Mouse (Mus musculus): Measurements from ENCODE around the gene Srp9.

DNA sequence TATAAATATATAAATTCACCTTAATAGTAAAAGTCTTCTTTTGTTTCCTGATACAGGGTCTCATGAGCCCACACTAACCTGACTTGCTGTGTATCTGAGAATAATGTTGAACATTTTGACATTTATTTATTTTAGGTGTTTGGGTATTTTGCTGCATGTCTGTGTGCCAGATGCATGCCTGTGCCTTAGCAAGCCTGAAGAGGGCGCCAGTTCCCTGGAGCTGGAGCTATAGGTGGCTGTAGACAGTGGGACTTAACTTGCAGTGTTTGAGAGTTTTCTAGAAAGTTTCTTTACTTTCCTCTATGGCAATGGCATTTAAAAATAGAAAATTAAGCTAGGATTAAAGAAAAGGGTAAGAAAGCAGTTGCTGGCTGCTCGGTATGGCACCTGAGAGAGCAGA is 6.3 kb downstream of the Srp9 start:
- TF ChIP-seq POLR2A (IDR thresholded peaks at IDR 0.05; ENCODE audit: insufficient read length, low read depth) (no peak), TCF12 (IDR thresholded peaks at IDR 0.05; ENCODE audit: insufficient read depth, poor library complexity, severe bottlenecking) (no peak), MYOG (IDR thresholded peaks at IDR 0.05; ENCODE audit: control insufficient read depth in 1 of 3, insufficient read depth in 1 of 3, insufficient read length in 2 of 3, low read depth in 2 of 3) (no peak), USF1 (IDR thresholded peaks at IDR 0.05; ENCODE audit: low read depth) (no peak), TCF3 (IDR thresholded peaks at IDR 0.05; ENCODE audit: insufficient read length, low read depth) (no peak), E2F4 (IDR thresholded peaks at IDR 0.05; ENCODE audit: insufficient read depth) (no peak), SRF (IDR thresholded peaks at IDR 0.05; ENCODE audit: control insufficient read depth, insufficient read length, low read depth) (no peak), MAX (IDR thresholded peaks at IDR 0.05; ENCODE audit: low read depth) (no peak), REST (IDR thresholded peaks at IDR 0.05; ENCODE audit: insufficient read depth, insufficient read length) (no peak), CEBPB (IDR thresholded peaks at IDR 0.05; ENCODE audit: insufficient read depth, poor library complexity, severe bottlenecking) (no peak)
